Mouse (Mus musculus): ENCODE measurements at regions not wholly inside any gene's neighbourhood (a gene's known extent, or its start where the extent isn't known, plus 50 kb on each side); places are given as distances from the start of the nearest gene placed in this dataset.
A peak's percentile ranks its signal among the peaks of the same experiment; 100 is the strongest.

DNA sequence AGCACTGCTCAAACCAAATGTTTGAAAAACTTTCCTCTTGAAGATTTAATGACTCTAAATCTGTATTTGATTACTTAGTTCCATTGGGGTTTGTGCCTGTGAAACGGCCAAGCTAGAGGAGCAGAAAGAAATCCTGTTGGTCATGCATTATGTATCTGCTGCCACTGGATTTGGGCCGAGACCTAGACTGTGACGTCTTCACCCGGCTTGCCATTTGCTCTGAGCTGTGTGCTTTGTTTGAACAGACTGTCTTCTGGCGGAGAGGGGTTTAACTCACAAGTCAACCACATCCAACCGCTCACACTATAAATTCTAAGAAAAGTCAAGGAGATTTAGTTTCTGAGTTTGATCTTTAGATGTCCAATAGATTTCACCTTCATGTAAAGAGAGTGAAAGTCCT is 503.6 kb downstream of the Nuf2 start:
- ATAC-seq (ENCODE audit: low FRiP score), result no peak
- no peak overlapping the region for H3K27ac ChIP-seq (ENCODE audit: low read depth, low read length)
- no peak overlapping the region for H3K4me3 ChIP-seq (ENCODE audit: low read depth, low read length)
- H3K9me3 ChIP-seq (ENCODE audit: low read length), result no peaks in the 10 kb centered on the region
- no peak for TF ChIP-seq CTCF (IDR thresholded peaks at IDR 0.05)
- H3K4me2 ChIP-seq (ENCODE audit: low read depth, low read length, poor library complexity, severe bottlenecking), result no peak overlapping the region
- H3K4me1 ChIP-seq (ENCODE audit: insufficient read depth, low read length), result no peaks in the 10 kb centered on the region
- DNase-seq (ENCODE audit: low spot score), result peak; percentile 29
- WGBS, result 25% methylated on average over 6 of the region's 6 CpGs
- no peaks in the 10 kb centered on the region for H3K27me3 ChIP-seq (ENCODE audit: insufficient read depth, low read length)
- H3K9ac ChIP-seq (replicated peaks; ENCODE audit: low read length, poor library complexity, severe bottlenecking), result no peak overlapping the region
- no peaks in the 10 kb centered on the region for H3K36me3 ChIP-seq (ENCODE audit: insufficient read depth, low read length)

DNA sequence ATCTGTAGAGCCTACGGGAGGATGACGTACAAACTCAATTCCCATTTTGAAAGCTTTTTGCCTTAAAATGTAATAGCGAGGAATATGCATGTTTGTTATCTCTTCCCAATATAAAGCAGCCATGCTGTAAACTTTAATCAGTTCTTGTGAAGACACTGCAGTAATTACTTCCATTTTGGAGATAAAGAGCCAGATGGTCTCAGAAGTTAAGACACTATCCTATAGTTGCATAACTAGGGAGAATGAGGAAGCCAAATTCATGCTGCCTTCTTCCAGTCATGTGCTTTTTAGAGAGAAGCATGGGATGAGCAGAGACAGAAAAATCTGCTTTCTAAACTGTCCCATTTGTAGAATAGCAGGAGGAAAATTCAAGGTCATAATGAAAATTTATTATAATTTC is 504.0 kb downstream of the Nuf2 start:
- ATAC-seq (ENCODE audit: low FRiP score) (no peak), DNase-seq (ENCODE audit: low spot score) (no peak)
- H3K36me3 ChIP-seq (ENCODE audit: insufficient read depth, low read length), result no peaks in the 10 kb centered on the region
- H3K27me3 ChIP-seq (ENCODE audit: insufficient read depth, low read length), result no peaks in the 10 kb centered on the region
- H3K4me1 ChIP-seq (ENCODE audit: insufficient read depth, low read length), result no peaks in the 10 kb centered on the region
- no peak for TF ChIP-seq CTCF (IDR thresholded peaks at IDR 0.05)
- no peaks in the 10 kb centered on the region for H3K9me3 ChIP-seq (ENCODE audit: low read length)
- H3K27ac ChIP-seq (ENCODE audit: low read depth, low read length), result no peak overlapping the region
- WGBS, result 90% methylated on average over 3 of the region's 3 CpGs
- no peak overlapping the region for H3K4me2 ChIP-seq (ENCODE audit: low read depth, low read length, poor library complexity, severe bottlenecking)
- H3K4me3 ChIP-seq (ENCODE audit: low read depth, low read length), result no peak overlapping the region
- H3K9ac ChIP-seq (replicated peaks; ENCODE audit: low read length, poor library complexity, severe bottlenecking), result no peak overlapping the region

DNA sequence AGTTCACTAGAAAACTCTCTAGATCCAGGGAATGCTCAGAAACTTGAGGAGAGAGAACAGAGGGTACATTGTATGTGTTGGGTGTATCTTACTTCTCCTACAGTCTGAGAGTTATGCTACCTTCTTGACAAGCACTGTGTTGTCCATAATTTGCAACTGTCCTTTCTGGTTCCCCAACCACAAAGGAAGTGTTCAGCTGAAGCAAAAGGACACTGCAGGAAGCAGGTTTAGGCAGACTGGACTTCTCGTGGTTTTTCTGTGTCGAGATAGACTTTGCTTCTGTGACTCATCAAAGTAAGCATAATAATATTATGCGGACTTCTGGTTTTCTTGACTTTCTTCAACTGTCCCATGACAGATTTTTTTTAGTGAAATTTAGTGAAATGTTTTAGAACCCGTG is 506.7 kb downstream of the Nuf2 start:
- ATAC-seq (ENCODE audit: low FRiP score) (no peak), DNase-seq (ENCODE audit: low spot score) (no peak)
- H3K4me1 ChIP-seq (ENCODE audit: insufficient read depth, low read length), result no peaks in the 10 kb centered on the region
- no peak overlapping the region for H3K27ac ChIP-seq (ENCODE audit: low read depth, low read length)
- no peaks in the 10 kb centered on the region for H3K36me3 ChIP-seq (ENCODE audit: insufficient read depth, low read length)
- no peak overlapping the region for H3K9ac ChIP-seq (replicated peaks; ENCODE audit: low read length, poor library complexity, severe bottlenecking)
- H3K27me3 ChIP-seq (ENCODE audit: insufficient read depth, low read length), result no peaks in the 10 kb centered on the region
- no peak overlapping the region for H3K4me3 ChIP-seq (ENCODE audit: low read depth, low read length)
- 87% methylated on average over 4 of the region's 4 CpGs for WGBS
- no peaks in the 10 kb centered on the region for H3K9me3 ChIP-seq (ENCODE audit: low read length)
- H3K4me2 ChIP-seq (ENCODE audit: low read depth, low read length, poor library complexity, severe bottlenecking), result no peak overlapping the region
- no peak for TF ChIP-seq CTCF (IDR thresholded peaks at IDR 0.05)

DNA sequence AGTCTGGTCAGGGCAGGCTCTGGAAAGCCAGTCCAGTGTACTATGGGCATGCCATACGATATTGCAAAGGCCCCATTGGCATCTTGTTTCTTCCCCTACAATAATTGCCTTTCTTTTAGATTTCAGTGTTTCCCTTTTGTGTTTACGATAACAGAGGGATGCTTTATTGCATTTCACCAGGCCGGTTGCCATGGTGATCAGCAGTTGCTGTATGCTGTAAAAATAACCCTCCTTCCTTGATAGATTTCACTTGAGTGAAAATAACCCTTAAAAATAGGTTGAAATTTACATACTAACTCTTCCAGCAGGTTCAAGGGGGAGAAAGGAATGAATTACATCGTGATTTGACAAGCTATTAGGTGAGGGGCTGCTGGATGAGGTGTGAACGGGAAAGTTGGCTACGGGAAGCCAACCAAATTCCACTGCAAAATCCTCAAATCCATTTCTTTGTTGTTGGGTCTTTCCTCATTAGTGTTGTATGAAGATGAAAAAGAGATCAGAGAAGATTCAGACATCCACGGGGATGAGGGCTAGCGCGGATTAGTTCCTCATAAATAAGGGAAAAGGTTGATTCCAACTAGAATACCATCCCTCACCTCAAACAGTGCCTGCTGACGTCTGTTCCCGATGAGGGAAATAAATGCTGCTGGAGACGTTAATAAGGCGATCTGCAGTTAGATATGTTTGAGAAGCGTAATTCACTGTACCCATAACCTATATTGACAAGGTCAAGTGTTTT is 539.6 kb downstream of the Nuf2 start:
- Histone ChIP-seq H3K4me1 (ENCODE audit: insufficient read depth, low read length) (0 out of 2 replicates have a peak, but pooled peaks cover 3% of the 10 kb centered on the region), H3K9me3 (ENCODE audit: low read length) (no peaks in the 10 kb centered on the region), H3K9ac (replicated peaks; ENCODE audit: low read length, poor library complexity, severe bottlenecking) (no peak overlapping the region), H3K36me3 (ENCODE audit: insufficient read depth, low read length) (no peaks in the 10 kb centered on the region), H3K4me2 (ENCODE audit: low read depth, low read length, poor library complexity, severe bottlenecking) (no peak overlapping the region), H3K27me3 (ENCODE audit: insufficient read depth, low read length) (no peaks in the 10 kb centered on the region), H3K27ac (ENCODE audit: low read depth, low read length) (peak overlapping the region; percentile 74), H3K4me3 (ENCODE audit: low read depth, low read length) (no peak overlapping the region)
- peak; percentile 58; the same call in 1 of the 2 replicates for ATAC-seq (ENCODE audit: low FRiP score)
- 30% methylated on average over 14 of the region's 14 CpGs for WGBS
- TF ChIP-seq CTCF (IDR thresholded peaks at IDR 0.05), result no peak
- DNase-seq (ENCODE audit: low spot score), result peak; percentile 75

DNA sequence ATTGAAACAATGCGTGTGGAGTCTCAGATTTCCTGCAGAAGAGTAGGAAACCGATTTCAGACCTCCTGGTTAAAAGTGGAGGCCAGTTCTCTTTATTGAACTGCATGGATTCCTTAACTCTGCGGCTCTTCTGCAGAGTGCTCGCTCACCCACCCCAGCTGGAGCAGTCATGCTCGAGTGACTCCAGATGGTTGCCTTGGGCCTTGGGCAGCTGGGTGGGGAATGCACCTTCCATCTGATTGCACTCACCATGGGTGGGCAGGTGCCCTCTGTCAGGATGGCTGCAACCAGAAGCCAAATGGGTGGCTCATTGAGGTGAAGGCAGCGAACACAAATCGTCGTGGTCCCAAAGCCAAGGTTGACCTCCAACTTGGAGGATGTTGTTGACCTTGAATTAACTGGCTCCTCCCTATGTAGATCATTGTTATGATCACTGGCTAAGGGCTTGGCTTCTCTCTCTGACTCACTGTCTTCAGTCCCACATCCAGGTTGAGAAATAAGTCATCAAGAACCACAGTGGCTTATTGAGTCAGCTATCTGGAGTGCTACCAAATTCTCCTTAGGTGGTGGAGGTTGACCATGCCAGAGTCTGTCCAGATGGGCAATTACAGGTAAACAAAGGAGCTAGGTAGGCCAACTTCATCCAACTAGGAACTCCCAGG is 543.1 kb upstream of the Pbx1 start:
- 87% methylated on average over 8 of the region's 8 CpGs for WGBS
- Histone ChIP-seq H3K36me3 (ENCODE audit: insufficient read depth, low read length) (no peaks in the 10 kb centered on the region), H3K4me3 (ENCODE audit: low read depth, low read length) (no peak overlapping the region), H3K4me1 (ENCODE audit: insufficient read depth, low read length) (no peaks in the 10 kb centered on the region), H3K4me2 (ENCODE audit: low read depth, low read length, poor library complexity, severe bottlenecking) (no peak overlapping the region), H3K27me3 (ENCODE audit: insufficient read depth, low read length) (no peaks in the 10 kb centered on the region), H3K27ac (ENCODE audit: low read depth, low read length) (no peak overlapping the region), H3K9me3 (ENCODE audit: low read length) (no peaks in the 10 kb centered on the region), H3K9ac (replicated peaks; ENCODE audit: low read length, poor library complexity, severe bottlenecking) (no peak overlapping the region)
- DNase-seq (ENCODE audit: low spot score) (peak; percentile 18), ATAC-seq (ENCODE audit: low FRiP score) (no peak)
- TF ChIP-seq CTCF (IDR thresholded peaks at IDR 0.05), result no peak

DNA sequence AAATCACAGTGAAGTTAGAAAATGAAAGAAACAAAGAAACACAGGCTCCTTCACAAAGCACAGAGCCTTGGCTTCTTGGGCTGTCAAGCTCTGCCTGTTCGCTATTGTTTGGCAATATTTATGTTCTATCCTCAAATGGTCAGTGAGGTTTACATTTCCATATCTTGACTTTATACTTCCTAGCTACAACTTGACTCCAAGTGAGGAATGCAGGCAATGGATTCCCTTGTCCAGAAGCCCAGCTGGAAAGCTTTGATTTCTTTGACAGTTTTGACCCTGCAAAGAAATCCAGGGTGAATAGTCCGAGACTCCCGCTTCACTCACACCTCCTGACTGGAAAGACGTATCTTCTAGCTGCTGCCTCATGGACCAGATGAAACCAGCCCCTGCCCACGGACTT is 537.3 kb upstream of the Pbx1 start:
- peaks cover 3% of the 10 kb centered on the region; the same call in 1 of the 2 replicates for H3K4me1 ChIP-seq (ENCODE audit: insufficient read depth, low read length)
- no peak for DNase-seq (ENCODE audit: low spot score)

More for the DNA sequence above, 537.3 kb upstream of the Pbx1 start:
- H3K27ac ChIP-seq (ENCODE audit: low read depth, low read length), result no peak overlapping the region
- ATAC-seq (ENCODE audit: low FRiP score), result no peak
- H3K27me3 ChIP-seq (ENCODE audit: insufficient read depth, low read length), result no peaks in the 10 kb centered on the region
- WGBS, result 26% methylated on average over 5 of the region's 5 CpGs
- TF ChIP-seq CTCF (IDR thresholded peaks at IDR 0.05), result no peak
- no peak overlapping the region for H3K4me3 ChIP-seq (ENCODE audit: low read depth, low read length)
- no peaks in the 10 kb centered on the region for H3K36me3 ChIP-seq (ENCODE audit: insufficient read depth, low read length)
- H3K9me3 ChIP-seq (ENCODE audit: low read length), result no peaks in the 10 kb centered on the region
- H3K4me2 ChIP-seq (ENCODE audit: low read depth, low read length, poor library complexity, severe bottlenecking), result no peak overlapping the region
- no peak overlapping the region for H3K9ac ChIP-seq (replicated peaks; ENCODE audit: low read length, poor library complexity, severe bottlenecking)
